Mouse (Mus musculus) bone marrow macrophage, adult 2 months (primary cell): ENCODE measurements around the gene Parp3.

Experiments used
- CTCF ChIP-seq: IDR thresholded peaks from 2 replicates; pipeline ENCODE4 v1.5.1; 2012; ENCODE audit warnings: low read depth, mild to moderate bottlenecking, low read length, moderate library complexity
- POLR2A ChIP-seq: IDR thresholded peaks from 2 replicates; pipeline ENCODE4 v1.6.1; 2012; ENCODE audit warnings: mild to moderate bottlenecking, low read depth, low read length, borderline replicate concordance

DNA sequence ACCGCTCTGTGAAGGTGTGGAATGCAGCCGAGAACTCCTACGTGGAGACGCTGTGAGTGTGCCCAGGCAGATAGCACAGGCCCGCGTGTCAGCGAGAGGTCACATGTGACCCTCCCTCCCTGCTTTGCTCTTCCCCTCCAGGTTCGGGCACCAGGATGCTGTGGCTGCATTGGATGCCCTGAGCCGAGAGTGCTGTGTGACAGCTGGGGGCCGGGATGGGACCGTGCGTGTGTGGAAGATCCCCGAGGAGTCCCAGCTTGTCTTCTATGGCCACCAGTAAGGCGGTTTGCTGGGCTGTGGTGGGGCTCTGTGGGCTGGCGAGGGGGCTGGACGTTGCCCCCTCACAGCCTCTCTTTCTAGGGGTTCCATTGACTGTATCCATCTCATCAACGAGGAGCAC, 6.9 kb upstream of the Parp3 start:
- TF ChIP-seq POLR2A, result no peak
- no peak for TF ChIP-seq CTCF
